Mouse (Mus musculus) E14TG2a.4 (cell line): ENCODE results near the gene Slc6a4.
A peak's percentile ranks its signal among the peaks of the same experiment; 100 is the strongest.

Experiments used
- H3K27me3 ChIP-seq: 2 replicates; pipeline ENCODE4 v1.6.1; 2014; ENCODE audit warnings: low read length, control low read depth; ENCODE audit not compliant: insufficient read depth
- H3K36me3 ChIP-seq: 2 replicates; pipeline ENCODE4 v1.6.1; 2014; ENCODE audit warnings: low read length, control low read depth; ENCODE audit not compliant: insufficient read depth
- H3K4me1 ChIP-seq: replicated peaks from 2 replicates; pipeline ENCODE4 v1.6.1; 2014; ENCODE audit warnings: low read depth, low read length, control low read depth
- H3K4me3 ChIP-seq: replicated peaks from 2 replicates; pipeline ENCODE4 v1.5.1; 2014; ENCODE audit warnings: mild to moderate bottlenecking, low read length
- H3K9me3 ChIP-seq: 2 replicates; pipeline ENCODE4 v1.6.1; 2014; ENCODE audit warnings: low read length, control low read depth
- CTCF ChIP-seq: conservative IDR thresholded peaks from 2 replicates; pipeline ENCODE4 v1.5.1; 2014; ENCODE audit warnings: low read length
- NANOG ChIP-seq: IDR thresholded peaks from 2 replicates; pipeline ENCODE4 v1.6.1; 2014; ENCODE audit warnings: borderline replicate concordance, low read length, mixed read lengths
- POU5F1 ChIP-seq: IDR thresholded peaks from 2 replicates; pipeline ENCODE4 v1.6.1; 2014; ENCODE audit warnings: low read length, borderline replicate concordance

The Slc6a4 gene

DNA sequence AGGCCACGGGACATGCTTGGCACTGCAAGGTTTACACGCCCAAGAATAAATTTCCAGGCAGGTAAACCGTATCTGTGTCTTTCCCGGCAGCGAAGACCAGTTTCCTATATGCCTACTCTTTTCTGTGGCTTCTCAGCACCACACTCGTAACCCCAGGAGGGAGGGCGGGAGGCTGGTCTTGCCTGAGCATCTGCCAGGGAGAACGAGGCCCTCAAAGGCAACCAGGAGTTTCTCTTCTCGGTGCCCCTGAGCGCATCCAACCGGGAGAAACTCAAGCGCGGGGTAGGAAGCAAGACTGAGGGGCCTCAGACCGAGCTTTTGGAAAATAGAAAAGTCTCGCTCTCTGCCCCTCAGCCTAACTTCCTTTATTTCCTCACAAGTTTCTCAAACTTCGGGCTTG lies 79.4 kb downstream of the Slc6a4 start:
- no peaks in the 10 kb centered on the region for H3K9me3 ChIP-seq
- H3K4me1 ChIP-seq: peaks cover 10% of the 10 kb centered on the region
- no peak for TF ChIP-seq POU5F1
- TF ChIP-seq NANOG: no peak
- TF ChIP-seq CTCF: no peak
- peak overlapping the region; percentile 93 for H3K4me3 ChIP-seq
- peaks cover 38% of the 10 kb centered on the region for H3K36me3 ChIP-seq
- H3K27me3 ChIP-seq: no peaks in the 10 kb centered on the region

GRCm38 (mm10) chr11:77078273-77079134 lies 80.1 kb downstream of the Slc6a4 start, which contains the start of gene Nsrp1:
Nsrp1 (minus strand) TSS chr11:77078435.
- peaks cover 31% of the 10 kb centered on the region for H3K36me3 ChIP-seq
- peak within 1 kb of the TSS; percentile 93 for H3K4me3 ChIP-seq
- H3K27me3 ChIP-seq: no peaks in the 10 kb centered on the region
- H3K9me3 ChIP-seq: no peaks in the 10 kb centered on the region
- TF ChIP-seq POU5F1 (no peak), NANOG (no peak), CTCF (no peak)
- H3K4me1 ChIP-seq: peaks cover 10% of the 10 kb centered on the region

- H3K9me3 ChIP-seq: no peaks in the 10 kb centered on the region
- H3K36me3 ChIP-seq: peaks cover 23% of the 10 kb centered on the region
- H3K4me3 ChIP-seq: no peak overlapping the region
- TF ChIP-seq POU5F1 (no peak), CTCF (no peak), NANOG (no peak)
- no peaks in the 10 kb centered on the region for H3K27me3 ChIP-seq
- H3K4me1 ChIP-seq: peaks cover 10% of the 10 kb centered on the region
Observed at GRCm38 (mm10) chr11:77079361-77079760, 81.0 kb downstream of the Slc6a4 start.
